Mouse (Mus musculus): ENCODE data around the gene Slc25a4.

- TF ChIP-seq CTCF (IDR thresholded peaks at IDR 0.05; ENCODE audit: borderline replicate concordance, insufficient read depth, low read length) (no peak), POLR2A (IDR thresholded peaks at IDR 0.05; ENCODE audit: low read depth, low read length) (no peak)
Measured at GRCm38 (mm10) chr8:46196877-46197276, 14.2 kb downstream of the Slc25a4 start.

Data from embryonic fibroblast, embryonic 13.5 days (primary cell).